Mouse (Mus musculus): ENCODE measurements around the gene Snx7. TPM values are rescaled to one million over a fixed set of nuclear protein-coding genes. Genes with fewer than 3 reads are reported as not detected.

Snx7 gene
- polyA plus RNA-seq (2012; rRNA removed; ENCODE audit: low replicate concordance): 16.2 and 63.1 TPM in 2 replicates

DNA sequence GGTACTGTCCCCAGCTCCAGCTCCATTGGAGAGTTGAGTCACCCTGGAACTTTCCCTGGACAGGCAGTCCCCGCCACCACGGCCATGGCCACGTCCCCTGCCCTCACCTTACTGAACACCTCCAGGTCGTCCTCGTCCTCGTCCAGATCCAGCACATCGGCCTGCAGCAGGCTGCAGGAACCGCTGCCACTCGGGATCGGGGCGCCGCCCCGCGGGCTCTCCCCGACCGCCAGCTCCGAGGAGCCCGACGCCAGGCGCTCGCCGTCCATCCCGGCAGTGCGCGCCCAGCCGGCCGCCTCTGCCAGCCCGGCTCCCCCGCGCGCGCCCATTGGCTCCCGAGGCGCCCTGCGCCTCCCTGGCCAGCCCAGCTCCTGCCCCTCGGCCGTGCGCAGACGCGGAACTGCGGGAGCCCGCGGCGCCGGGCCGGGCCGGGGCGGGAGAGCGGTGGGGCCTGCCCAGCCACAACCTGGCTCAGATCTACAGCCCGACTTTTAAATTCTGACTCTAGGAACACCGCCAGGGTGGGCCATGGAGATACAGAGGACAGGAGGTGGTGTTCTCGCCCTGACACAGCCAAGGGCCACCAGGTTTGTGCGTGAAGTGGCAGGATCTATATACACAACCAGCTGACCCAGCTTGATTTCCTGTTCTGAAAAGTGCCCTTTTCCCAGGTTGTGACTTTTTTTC lies at the start of gene Snx7:
Snx7 (minus strand) TSS at position 300 of the 687 bp plus-strand sequence.

All from duodenum, adult 2 months (tissue).